Mouse (Mus musculus) hindbrain, embryonic 12.5 days (tissue): Measurements from ENCODE around the gene Pdik1l. TPM values are rescaled to one million over a fixed set of nuclear protein-coding genes. Genes with fewer than 3 reads are reported as not detected.

ENCODE experiments used
- ATAC-seq: fragments of 200-750 bp; cut with Nextera tagmentation; 2 replicates; pipeline ENCODE4 v1.8.0; 2017; ENCODE audit warnings: moderate TSS enrichment; ENCODE audit not compliant: low FRiP score
- H3K27ac ChIP-seq: fragments of 300-500 bp; sonication (generic); 2 replicates; pipeline ENCODE4 v1.5.1; 2016; ENCODE audit warnings: mild to moderate bottlenecking
- H3K27me3 ChIP-seq: fragments of 300-500 bp; sonication (generic); 2 replicates; pipeline ENCODE4 v1.6.1; 2016; ENCODE audit warnings: mild to moderate bottlenecking
- H3K36me3 ChIP-seq: fragments of 300-500 bp; sonication (generic); 2 replicates; pipeline ENCODE4 v1.6.1; 2016; ENCODE audit warnings: mild to moderate bottlenecking
- H3K4me1 ChIP-seq: fragments of 300-500 bp; sonication (generic); 2 replicates; pipeline ENCODE4 v1.6.1; 2016
- H3K4me2 ChIP-seq: fragments of 300-500 bp; sonication (generic); replicated peaks from 2 replicates; pipeline ENCODE4 v1.6.1; 2016; ENCODE audit warnings: mild to moderate bottlenecking
- H3K4me3 ChIP-seq: fragments of 300-500 bp; sonication (generic); 2 replicates; pipeline ENCODE4 v1.5.1; 2016; ENCODE audit warnings: mild to moderate bottlenecking
- H3K9ac ChIP-seq: fragments of 300-500 bp; sonication (generic); 2 replicates; pipeline ENCODE4 v1.6.1; 2016; ENCODE audit warnings: mild to moderate bottlenecking, moderate library complexity
- H3K9me3 ChIP-seq: fragments of 300-500 bp; sonication (generic); replicated peaks from 2 replicates; pipeline ENCODE4 v1.6.1; 2016; ENCODE audit warnings: mild to moderate bottlenecking
- WGBS: fragments of 180-500 bp; shearing (Covaris S2); methylation state at CpG from one replicate; pipeline ENCODE4 v1.1.7; 2016; 5-methylcytosine and 5-hydroxymethylcytosine counted together
- polyA plus RNA-seq: library from polyadenylated mRNA; unstranded; fragments of >200 nt; fragmentation: Nextera tagmentation; extraction: Ambion mirVana; gene quantifications from 2 replicates; pipeline ENCODE4 v1.2.1, GENCODE M21; 2016

Pdik1l gene
- polyA plus RNA-seq, result 30.8 and 32.5 TPM in 2 replicates

GRCm38 (mm10) chr4:134287575-134288025 is at the start of gene Pdik1l:
Gene Pdik1l, minus strand, starts transcription at chr4:134287895.
- Histone ChIP-seq H3K27ac (peak within 1 kb of the TSS; percentile 100), H3K9ac (peak within 1 kb of the TSS; percentile 99), H3K4me1 (peaks cover 25% of the 10 kb centered on the region), H3K27me3 (no peaks in the 10 kb centered on the region), H3K4me3 (peak within 1 kb of the TSS; percentile 94), H3K9me3 (no peaks in the 10 kb centered on the region), H3K4me2 (peak within 1 kb of the TSS; percentile 97), H3K36me3 (peaks cover 14% of the 10 kb centered on the region)
- ATAC-seq, result peak; percentile 84
- under 1% methylated on average over 43 of the region's 43 CpGs for WGBS

DNA sequence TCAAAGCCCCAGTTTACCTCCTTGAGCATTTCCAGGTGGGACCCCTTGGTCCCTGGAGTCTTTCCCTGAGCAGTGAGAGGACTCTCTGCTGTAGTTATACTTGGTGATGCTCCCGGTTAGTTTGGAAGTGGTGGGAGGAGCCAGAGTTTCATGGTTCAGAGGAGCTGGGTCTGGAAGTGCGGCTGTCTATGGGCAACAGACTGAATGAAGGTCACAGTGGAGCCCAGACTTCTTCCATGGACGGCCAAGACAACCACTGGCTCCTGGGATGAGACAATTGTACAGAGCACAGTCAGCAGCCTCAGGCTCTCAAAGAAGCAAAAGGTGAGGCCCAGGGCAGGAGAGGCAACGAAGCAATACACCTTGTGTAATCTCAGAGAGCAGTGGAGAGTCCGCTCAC is 42.6 kb upstream of the Pdik1l start:
- no peak overlapping the region for H3K4me3 ChIP-seq
- H3K4me2 ChIP-seq, result no peak overlapping the region
- H3K27ac ChIP-seq, result no peak overlapping the region
- 63% methylated on average over 5 of the region's 5 CpGs for WGBS
- no peak for ATAC-seq
- H3K9ac ChIP-seq, result no peak overlapping the region
- H3K27me3 ChIP-seq, result no peaks in the 10 kb centered on the region
- H3K9me3 ChIP-seq, result no peaks in the 10 kb centered on the region
- H3K4me1 ChIP-seq, result no peaks in the 10 kb centered on the region
- no peaks in the 10 kb centered on the region for H3K36me3 ChIP-seq

DNA sequence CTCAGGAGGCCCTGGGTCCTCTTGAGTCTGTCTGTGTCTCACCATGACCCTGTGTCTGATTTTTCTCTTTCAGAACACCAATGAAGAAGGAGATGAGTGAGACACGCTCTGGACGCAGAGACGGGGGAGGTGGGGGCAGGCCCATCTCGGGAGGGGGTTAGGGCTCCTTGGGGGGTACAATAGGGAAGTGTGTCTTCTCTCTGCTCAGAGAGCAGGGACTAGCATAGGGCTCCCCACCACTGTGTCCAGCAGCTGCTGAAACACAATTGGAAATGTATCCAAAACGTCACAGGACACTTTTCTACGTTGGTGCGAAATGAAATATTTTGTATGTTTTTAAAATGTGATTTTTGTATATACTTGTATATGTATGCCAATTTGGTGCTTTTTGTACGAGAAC is 41.1 kb upstream of the Pdik1l start:
- Histone ChIP-seq H3K27me3 (no peaks in the 10 kb centered on the region), H3K4me2 (no peak overlapping the region), H3K4me3 (no peak overlapping the region), H3K4me1 (no peaks in the 10 kb centered on the region), H3K36me3 (no peaks in the 10 kb centered on the region), H3K9me3 (no peaks in the 10 kb centered on the region), H3K9ac (no peak overlapping the region), H3K27ac (no peak overlapping the region)
- no peak for ATAC-seq
- 86% methylated on average over 8 of the region's 8 CpGs for WGBS

- H3K27ac ChIP-seq, result no peak overlapping the region
- H3K4me3 ChIP-seq, result no peak overlapping the region
- no peaks in the 10 kb centered on the region for H3K36me3 ChIP-seq
- no peak for ATAC-seq
- no peak overlapping the region for H3K4me2 ChIP-seq
- 57% methylated on average over 8 of the region's 8 CpGs for WGBS
- H3K9me3 ChIP-seq, result no peaks in the 10 kb centered on the region
- no peaks in the 10 kb centered on the region for H3K27me3 ChIP-seq
- no peak overlapping the region for H3K9ac ChIP-seq
- H3K4me1 ChIP-seq, result no peaks in the 10 kb centered on the region
Observed at GRCm38 (mm10) chr4:134328151-134328550, 40.5 kb upstream of the Pdik1l start.

DNA sequence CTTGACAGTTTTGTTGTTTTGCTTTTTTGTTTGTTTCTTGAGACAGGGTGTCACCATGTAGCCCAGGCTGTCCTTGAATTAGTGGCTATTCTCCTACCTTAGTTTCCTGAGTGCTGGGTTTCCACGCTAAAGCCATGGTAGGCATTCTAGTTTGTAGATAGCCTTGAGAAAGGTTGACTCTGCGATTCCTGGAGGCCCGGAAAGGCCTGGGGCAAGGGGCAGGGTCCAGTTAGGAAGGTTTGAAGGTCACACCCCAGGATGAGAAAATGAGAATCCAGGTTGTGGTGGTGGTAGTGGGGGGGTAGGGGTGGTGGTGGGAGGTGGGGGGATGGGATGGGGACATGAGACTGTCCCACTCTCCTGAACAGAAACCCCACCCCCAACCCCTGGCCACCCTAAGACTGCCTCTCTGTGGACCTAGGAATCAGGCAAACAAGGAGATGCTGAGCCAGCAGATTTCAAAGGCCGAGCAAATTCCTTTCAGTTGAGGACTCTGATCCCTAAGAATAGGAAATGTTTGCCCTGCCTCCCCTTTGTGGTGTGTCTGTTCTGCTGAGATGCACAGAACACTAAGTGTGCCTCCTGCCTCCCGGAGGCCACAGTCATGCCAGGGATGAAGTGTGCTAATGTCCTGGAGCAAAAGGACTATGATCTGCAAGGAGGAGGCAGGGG is 39.3 kb upstream of the Pdik1l start:
- no peaks in the 10 kb centered on the region for H3K4me1 ChIP-seq
- H3K4me2 ChIP-seq, result no peak overlapping the region
- 61% methylated on average over 5 of the region's 5 CpGs for WGBS
- H3K9ac ChIP-seq, result no peak overlapping the region
- H3K4me3 ChIP-seq, result no peak overlapping the region
- no peaks in the 10 kb centered on the region for H3K36me3 ChIP-seq
- no peak overlapping the region for H3K27ac ChIP-seq
- no peaks in the 10 kb centered on the region for H3K9me3 ChIP-seq
- H3K27me3 ChIP-seq, result no peaks in the 10 kb centered on the region
- ATAC-seq, result no peak

DNA sequence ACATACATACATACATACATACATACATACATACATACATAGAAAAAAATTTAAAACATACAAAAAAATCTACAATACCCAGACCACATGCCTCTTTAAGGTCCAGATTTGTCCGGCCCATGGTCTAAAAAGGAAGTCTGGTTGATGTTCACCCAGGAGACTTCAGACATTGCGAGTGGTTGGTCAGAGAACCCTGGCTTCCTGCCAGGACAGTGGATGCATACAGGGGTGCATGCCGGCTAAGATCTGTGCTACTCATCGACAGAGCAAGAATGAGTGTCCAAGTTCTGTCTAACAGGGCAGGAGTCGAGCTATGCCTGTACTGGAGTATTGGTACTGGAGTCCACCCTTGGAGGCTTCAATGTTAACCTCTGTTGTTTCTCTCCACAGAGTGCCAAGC is 37.0 kb upstream of the Pdik1l start:
- Histone ChIP-seq H3K9ac (no peak overlapping the region), H3K4me2 (no peak overlapping the region), H3K9me3 (no peaks in the 10 kb centered on the region), H3K27me3 (no peaks in the 10 kb centered on the region), H3K4me3 (no peak overlapping the region), H3K36me3 (no peaks in the 10 kb centered on the region), H3K4me1 (no peaks in the 10 kb centered on the region), H3K27ac (no peak overlapping the region)
- 75% methylated on average over 5 of the region's 5 CpGs for WGBS
- ATAC-seq, result no peak

- no peak overlapping the region for H3K4me2 ChIP-seq
- no peaks in the 10 kb centered on the region for H3K9me3 ChIP-seq
- no peak overlapping the region for H3K4me3 ChIP-seq
- WGBS, result 69% methylated on average over 3 of the region's 3 CpGs
- H3K36me3 ChIP-seq, result no peaks in the 10 kb centered on the region
- ATAC-seq, result no peak
- H3K27ac ChIP-seq, result no peak overlapping the region
- no peak overlapping the region for H3K9ac ChIP-seq
- H3K4me1 ChIP-seq, result no peaks in the 10 kb centered on the region
- no peaks in the 10 kb centered on the region for H3K27me3 ChIP-seq
Observed at GRCm38 (mm10) chr4:134321524-134321923, 33.8 kb upstream of the Pdik1l start.

DNA sequence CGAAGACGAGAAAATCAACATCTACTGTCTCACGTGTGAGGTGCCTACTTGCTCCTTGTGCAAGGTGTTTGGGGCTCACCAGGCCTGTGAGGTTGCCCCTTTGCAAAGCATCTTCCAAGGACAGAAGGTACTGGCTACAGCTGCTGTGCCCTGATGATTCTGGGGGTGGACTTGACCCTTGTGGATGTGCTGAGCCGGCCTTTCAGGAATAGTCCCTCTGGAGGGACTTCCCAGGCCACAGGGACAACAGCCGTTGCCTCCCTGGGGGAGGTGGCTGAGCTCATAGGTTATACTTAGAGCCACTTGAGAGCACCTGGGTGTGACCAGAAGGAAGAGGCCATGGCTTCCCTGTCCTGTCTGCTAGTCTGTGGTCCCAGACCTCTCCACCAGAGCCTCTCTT is 32.0 kb upstream of the Pdik1l start:
- Histone ChIP-seq H3K27ac (no peak overlapping the region), H3K9ac (no peak overlapping the region), H3K36me3 (no peaks in the 10 kb centered on the region), H3K4me3 (no peak overlapping the region), H3K27me3 (no peaks in the 10 kb centered on the region), H3K9me3 (no peaks in the 10 kb centered on the region), H3K4me1 (peaks cover 3% of the 10 kb centered on the region; the same call in 1 of the 2 replicates), H3K4me2 (no peak overlapping the region)
- no peak for ATAC-seq
- WGBS, result 77% methylated on average over 5 of the region's 5 CpGs

DNA sequence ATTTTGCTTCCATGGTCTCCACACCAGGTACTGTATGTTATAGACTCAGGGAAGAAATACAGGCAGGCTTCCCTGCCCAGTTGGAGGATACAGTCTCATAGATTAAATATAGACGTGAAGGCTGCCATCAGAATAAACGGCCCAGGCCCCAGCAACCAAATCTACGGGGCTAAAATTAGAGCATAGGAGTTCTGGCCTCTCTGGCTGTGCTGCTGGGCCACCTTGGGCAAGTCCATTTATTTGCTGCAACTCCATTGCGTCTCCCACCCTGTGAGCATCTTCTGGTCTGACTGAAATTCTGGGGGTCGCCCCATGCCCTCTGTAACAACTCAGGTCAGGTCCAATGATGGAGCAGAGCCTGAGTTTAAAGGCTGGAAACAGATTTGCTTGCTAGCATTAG is 31.4 kb upstream of the Pdik1l start:
- Histone ChIP-seq H3K4me3 (no peak overlapping the region), H3K9ac (no peak overlapping the region), H3K27me3 (no peaks in the 10 kb centered on the region), H3K4me2 (no peak overlapping the region), H3K9me3 (no peaks in the 10 kb centered on the region), H3K36me3 (no peaks in the 10 kb centered on the region), H3K4me1 (peaks cover 6% of the 10 kb centered on the region; the same call in 1 of the 2 replicates), H3K27ac (no peak overlapping the region)
- ATAC-seq, result no peak
- 85% methylated on average over 5 of the region's 5 CpGs for WGBS

- Histone ChIP-seq H3K9ac (no peak overlapping the region), H3K27me3 (no peaks in the 10 kb centered on the region), H3K27ac (no peak overlapping the region), H3K4me2 (no peak overlapping the region), H3K4me3 (no peak overlapping the region), H3K36me3 (no peaks in the 10 kb centered on the region), H3K4me1 (peaks cover 6% of the 10 kb centered on the region; the same call in 1 of the 2 replicates), H3K9me3 (0 out of 2 replicates have a peak, but pooled peaks cover 4% of the 10 kb centered on the region)
- WGBS, result 56% methylated on average over 16 of the region's 16 CpGs
- ATAC-seq, result no peak
Observed at GRCm38 (mm10) chr4:134316390-134316789, 28.7 kb upstream of the Pdik1l start.

- Histone ChIP-seq H3K9ac (no peak overlapping the region), H3K9me3 (0 out of 2 replicates have a peak, but pooled peaks cover 4% of the 10 kb centered on the region), H3K36me3 (no peaks in the 10 kb centered on the region), H3K4me2 (no peak overlapping the region), H3K4me1 (peaks cover 6% of the 10 kb centered on the region; the same call in 1 of the 2 replicates), H3K27ac (no peak overlapping the region), H3K4me3 (no peak overlapping the region), H3K27me3 (no peaks in the 10 kb centered on the region)
- ATAC-seq, result no peak
- 71% methylated on average over 9 of the region's 9 CpGs for WGBS
Observed at GRCm38 (mm10) chr4:134315470-134315869, 27.8 kb upstream of the Pdik1l start.

DNA sequence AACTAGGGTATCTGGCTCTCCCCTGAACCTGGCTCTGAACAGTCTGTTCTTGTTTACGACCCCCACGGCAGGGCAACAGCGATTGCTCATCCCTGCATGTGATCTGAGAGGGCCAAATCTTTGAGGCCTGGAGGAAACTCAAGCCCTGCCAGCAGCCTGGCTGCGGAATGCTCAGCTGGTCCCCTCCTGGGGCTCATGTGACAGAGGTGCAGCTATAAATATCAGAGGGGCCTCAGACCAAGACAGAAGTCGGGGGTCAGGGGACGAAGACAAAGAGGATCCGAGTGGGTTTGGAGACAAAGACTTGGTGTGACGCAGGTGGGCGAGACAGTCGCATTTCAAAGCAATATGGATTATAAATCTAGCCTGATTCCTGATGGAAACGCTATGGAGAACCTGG is 27.2 kb upstream of the Pdik1l start, which contains the start of gene Trim63:
Trim63 (plus strand) TSS at position 245 of the 400 bp plus-strand sequence.
- H3K27ac ChIP-seq, result no peak within 1 kb of the TSS
- H3K27me3 ChIP-seq, result no peaks in the 10 kb centered on the region
- peaks cover 6% of the 10 kb centered on the region; the same call in 1 of the 2 replicates for H3K4me1 ChIP-seq
- H3K4me3 ChIP-seq, result no peak within 1 kb of the TSS
- ATAC-seq, result no peak
- H3K36me3 ChIP-seq, result no peaks in the 10 kb centered on the region
- 0 out of 2 replicates have a peak, but pooled peaks cover 4% of the 10 kb centered on the region for H3K9me3 ChIP-seq
- H3K9ac ChIP-seq, result no peak within 1 kb of the TSS
- 35% methylated on average over 11 of the region's 11 CpGs for WGBS
- H3K4me2 ChIP-seq, result no peak within 1 kb of the TSS
